Mouse (Mus musculus) MEL (cell line): ENCODE results near the gene Ubl3. TPM values are rescaled to one million over a fixed set of nuclear protein-coding genes. Genes with fewer than 3 reads are reported as not detected.

Experiments
- DNase-seq: peaks from one replicate; pipeline ENCODE4 v3.0.0; 2011; ENCODE audit warnings: low read depth, low spot score
- H3K27ac ChIP-seq: 2 replicates; pipeline ENCODE4 v1.5.1; 2012; ENCODE audit warnings: low read depth, mild to moderate bottlenecking, control low read depth, low read length, moderate library complexity; ENCODE audit not compliant: control insufficient read depth
- H3K27me3 ChIP-seq, 2 experiments: fragments of 150-350 bp in 1 of 2; sonication (generic) in 1 of 2; 2 replicates each; pipeline ENCODE4 v1.6.1; 2012; ENCODE audit warnings: low read length in 2 of 2, mild to moderate bottlenecking in 2 of 2, improper control_type of control experiment in 1 of 2, moderate library complexity in 1 of 2; ENCODE audit not compliant: insufficient read depth in 2 of 2, control insufficient read depth in 1 of 2
- H3K36me3 ChIP-seq, 2 experiments: 2 replicates each; pipeline ENCODE4 v1.6.1; 2012 to 2014; ENCODE audit warnings: low read length in 2 of 2, improper control_type of control experiment in 1 of 2, inconsistent platforms in 1 of 2, mild to moderate bottlenecking in 1 of 2; ENCODE audit not compliant: insufficient read depth in 2 of 2, control insufficient read depth in 1 of 2
- H3K4me1 ChIP-seq, 2 experiments: fragments of 150-350 bp in 1 of 2; sonication (generic) in 1 of 2; 2 replicates each; pipeline ENCODE4 v1.6.1; 2012; ENCODE audit warnings: low read length in 2 of 2, improper control_type of control experiment in 1 of 2, mild to moderate bottlenecking in 1 of 2; ENCODE audit not compliant: insufficient read depth in 2 of 2, control insufficient read depth in 1 of 2
- H3K4me3 ChIP-seq, 2 experiments: fragments of 150-350 bp in 1 of 2; sonication (generic) in 1 of 2; 2 replicates each; pipeline ENCODE4 v1.5.1; 2012; ENCODE audit warnings: low read depth in 2 of 2, low read length in 2 of 2, mild to moderate bottlenecking in 2 of 2, moderate library complexity in 2 of 2, control low read depth in 1 of 2, improper control_type of control experiment in 1 of 2; ENCODE audit not compliant: control insufficient read depth in 1 of 2, insufficient read depth in 1 of 2
- H3K79me2 ChIP-seq: 2 replicates; pipeline ENCODE4 v1.6.1; 2012; ENCODE audit warnings: mild to moderate bottlenecking, low read length, moderate library complexity; ENCODE audit not compliant: control insufficient read depth, poor library complexity, insufficient read depth
- H3K9ac ChIP-seq: 2 replicates; pipeline ENCODE4 v1.6.1; 2012; ENCODE audit warnings: low read depth, mild to moderate bottlenecking, control low read depth, low read length, moderate library complexity; ENCODE audit not compliant: control insufficient read depth, poor library complexity, severe bottlenecking
- H3K9me3 ChIP-seq: fragments of 150-350 bp; sonication (generic); replicated peaks from 2 replicates; pipeline ENCODE4 v1.6.1; 2012; ENCODE audit warnings: mild to moderate bottlenecking, low read length, improper control_type of control experiment, moderate library complexity; ENCODE audit not compliant: insufficient read depth
- CTCF ChIP-seq, 3 experiments: IDR thresholded peaks in 2 of 3; conservative IDR thresholded peaks in 1 of 3; 2 replicates each; pipeline ENCODE4 v1.5.1; 2011 to 2012; ENCODE audit warnings: low read length in 3 of 3, low read depth in 2 of 3, mild to moderate bottlenecking in 2 of 3, improper control_type of control experiment in 1 of 3, inconsistent platforms in 1 of 3, mixed read lengths in 1 of 3, moderate library complexity in 1 of 3; ENCODE audit not compliant: control insufficient read depth in 1 of 3, insufficient read depth in 1 of 3, poor library complexity in 1 of 3, severe bottlenecking in 1 of 3
- E2F4 ChIP-seq: IDR thresholded peaks from 2 replicates; pipeline ENCODE4 v1.6.1; 2011; ENCODE audit warnings: low read depth, low read length, improper control_type of control experiment, borderline replicate concordance
- ELF1 ChIP-seq: IDR thresholded peaks from 2 replicates; pipeline ENCODE4 v1.6.1; 2014; ENCODE audit warnings: low read depth, mild to moderate bottlenecking, inconsistent platforms, low read length, improper control_type of control experiment, moderate library complexity
- EP300 ChIP-seq, 2 experiments: IDR thresholded peaks; 2 replicates each; pipeline ENCODE4 v1.6.1; 2011; ENCODE audit warnings: improper control_type of control experiment in 2 of 2, low read length in 2 of 2, low read depth in 1 of 2, mild to moderate bottlenecking in 1 of 2
- ETS1 ChIP-seq: IDR thresholded peaks from 2 replicates; pipeline ENCODE4 v1.6.1; 2012; ENCODE audit warnings: low read depth, mild to moderate bottlenecking, inconsistent platforms, low read length, improper control_type of control experiment, moderate library complexity
- GABPA ChIP-seq: IDR thresholded peaks from 2 replicates; pipeline ENCODE4 v1.6.1; 2012; ENCODE audit warnings: low read depth, mild to moderate bottlenecking, inconsistent platforms, low read length, improper control_type of control experiment, moderate library complexity
- GATA1 ChIP-seq: IDR thresholded peaks from 2 replicates; pipeline ENCODE4 v1.6.1; 2011; ENCODE audit warnings: low read depth, low read length, improper control_type of control experiment
- HCFC1 ChIP-seq: IDR thresholded peaks from 2 replicates; pipeline ENCODE4 v1.6.1; 2012; ENCODE audit warnings: low read depth, mild to moderate bottlenecking, inconsistent platforms, low read length, improper control_type of control experiment, moderate library complexity
- JUND ChIP-seq: IDR thresholded peaks from 2 replicates; pipeline ENCODE4 v1.6.1; 2011; ENCODE audit warnings: low read depth, mild to moderate bottlenecking, improper control_type of control experiment, low read length
- MAFK ChIP-seq: IDR thresholded peaks from 2 replicates; pipeline ENCODE4 v1.6.1; 2011; ENCODE audit warnings: low read depth, mild to moderate bottlenecking, low read length, improper control_type of control experiment, borderline replicate concordance
- MAX ChIP-seq: IDR thresholded peaks from 2 replicates; pipeline ENCODE4 v1.6.1; 2011; ENCODE audit warnings: low read length, improper control_type of control experiment
- MAZ ChIP-seq: IDR thresholded peaks from 2 replicates; pipeline ENCODE4 v1.6.1; 2012; ENCODE audit warnings: low read depth, mild to moderate bottlenecking, inconsistent platforms, low read length, improper control_type of control experiment
- POLR2A ChIP-seq, 2 experiments: IDR thresholded peaks; 2 replicates each; pipeline ENCODE4 v1.6.1; 2011 to 2012; ENCODE audit warnings: low read length in 2 of 2, mild to moderate bottlenecking in 2 of 2, control low read depth in 1 of 2, improper control_type of control experiment in 1 of 2, low read depth in 1 of 2, moderate library complexity in 1 of 2; ENCODE audit not compliant: control insufficient read depth in 1 of 2, insufficient read depth in 1 of 2, poor library complexity in 1 of 2
- RAD21 ChIP-seq: IDR thresholded peaks from 2 replicates; pipeline ENCODE4 v1.6.1; 2011; ENCODE audit warnings: mild to moderate bottlenecking, low read depth, low read length, improper control_type of control experiment
- RCOR1 ChIP-seq: IDR thresholded peaks from 2 replicates; pipeline ENCODE4 v1.6.1; 2012; ENCODE audit warnings: low read depth, mild to moderate bottlenecking, inconsistent platforms, low read length, improper control_type of control experiment
- SIN3A ChIP-seq: IDR thresholded peaks from 2 replicates; pipeline ENCODE4 v1.6.1; 2012; ENCODE audit warnings: low read length, improper control_type of control experiment, inconsistent platforms
- SMC3 ChIP-seq: IDR thresholded peaks from 2 replicates; pipeline ENCODE4 v1.6.1; 2011; ENCODE audit warnings: low read depth, low read length, improper control_type of control experiment
- TBP ChIP-seq: IDR thresholded peaks from 2 replicates; pipeline ENCODE4 v1.8.0; 2011; ENCODE audit warnings: low read depth, low read length, improper control_type of control experiment
- TCF12 ChIP-seq: IDR thresholded peaks from 2 replicates; pipeline ENCODE4 v1.6.1; 2014; ENCODE audit warnings: low read depth, mild to moderate bottlenecking, inconsistent platforms, low read length, improper control_type of control experiment, moderate library complexity
- USF1 ChIP-seq: IDR thresholded peaks from 2 replicates; pipeline ENCODE4 v1.6.1; 2014; ENCODE audit warnings: low read depth, mild to moderate bottlenecking, inconsistent platforms, low read length, improper control_type of control experiment, moderate library complexity
- ZC3H11A ChIP-seq: IDR thresholded peaks from 2 replicates; pipeline ENCODE4 v1.6.1; 2012; ENCODE audit warnings: low read depth, mild to moderate bottlenecking, inconsistent platforms, low read length, improper control_type of control experiment
- ZNF384 ChIP-seq: IDR thresholded peaks from 2 replicates; pipeline ENCODE4 v1.6.1; 2012; ENCODE audit warnings: low read depth, mild to moderate bottlenecking, inconsistent platforms, low read length, improper control_type of control experiment
- polyA plus RNA-seq, 2 experiments: library from polyadenylated mRNA; stranded (reverse) in 1 of 2; unstranded in 1 of 2; fragments of >175 nt in 1 of 2; fragments of >200 nt in 1 of 2; gene quantifications; 2 replicates each; pipeline versions ENCODE4 v1.2.1 to v1.2.4; 2012; ENCODE audit warnings: low replicate concordance in 2 of 2, low read depth in 1 of 2; ENCODE audit not compliant: insufficient read length in 2 of 2, insufficient read depth in 1 of 2, missing spikeins in 1 of 2
- total RNA-seq: library from RNA; depleted of rRNA; stranded (reverse); fragments of 300-350 nt; gene quantifications from 2 replicates; pipeline ENCODE4 v1.2.3, GENCODE M21; 2012

Ubl3 gene
- total and polyA plus RNA-seq, 3 experiments: 41.0 to 59.0 TPM; not detected in 1

DNA sequence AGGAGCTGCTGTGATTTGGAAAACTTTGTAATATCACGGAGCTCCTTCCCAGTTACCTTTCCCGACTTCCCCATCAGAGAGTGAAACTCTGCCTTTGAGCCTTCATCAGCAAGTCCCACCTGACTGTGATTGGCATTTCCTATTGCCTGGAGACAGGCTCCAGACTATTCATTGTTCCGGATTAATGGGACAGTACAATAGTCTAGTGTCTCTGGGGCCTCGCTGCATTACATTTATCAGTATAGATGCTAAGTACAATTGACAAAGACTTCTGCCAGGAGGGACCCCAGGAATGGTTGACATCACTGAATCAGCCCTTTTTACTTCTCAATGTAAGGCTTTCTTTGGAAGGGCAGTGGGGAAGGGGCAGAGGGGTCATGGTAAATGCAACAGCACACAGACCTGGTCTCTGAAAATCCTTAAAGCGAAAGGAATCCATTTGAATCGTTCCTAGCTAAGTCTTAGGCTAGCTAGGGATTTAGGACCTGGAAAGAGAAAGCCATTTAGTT, 35.6 kb upstream of the Ubl3 start:
- H3K27me3 ChIP-seq: peaks cover 0 to 1% of the 10 kb centered on the region in 2 experiments; a peak in 1 of 4 replicates

DNA sequence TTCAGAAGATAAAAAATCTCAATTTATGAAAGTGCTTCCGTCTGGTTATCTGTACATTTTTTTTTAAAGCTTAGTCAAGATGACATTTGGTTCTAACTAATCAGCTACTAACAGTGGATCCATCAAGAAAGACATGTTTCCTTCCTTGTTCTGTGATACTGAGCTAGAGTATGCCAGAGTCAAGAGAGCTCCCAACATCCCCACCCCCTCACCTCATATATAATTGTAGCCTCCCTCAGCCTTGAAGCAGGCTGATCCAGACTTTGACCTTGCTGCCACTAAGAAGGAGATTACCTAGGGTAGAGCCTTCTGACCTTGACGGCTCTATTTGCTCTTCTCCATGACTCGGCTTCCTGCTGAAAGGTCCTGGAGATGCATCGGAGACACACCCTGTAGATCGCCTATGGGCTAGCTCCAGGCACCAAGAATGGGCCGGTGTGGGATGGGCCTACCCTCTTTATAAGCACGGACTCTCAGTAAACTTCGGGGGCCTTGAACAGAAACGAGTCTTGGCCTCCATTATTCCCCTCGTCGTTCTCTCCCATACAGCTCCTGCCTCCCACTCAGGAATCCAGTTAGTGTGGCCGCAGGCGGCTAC, 27.9 kb upstream of the Ubl3 start:
- peaks cover 0 to 1% of the 10 kb centered on the region in 2 experiments; a peak in 1 of 4 replicates for H3K27me3 ChIP-seq
- peaks cover 0 to under 1% of the 10 kb centered on the region in 2 experiments; a peak in 1 of 4 replicates for H3K4me1 ChIP-seq
- no peak overlapping the region for H3K9ac ChIP-seq
- H3K36me3 ChIP-seq: no peaks in the 10 kb centered on the region
- no peak overlapping the region for H3K27ac ChIP-seq
- TF ChIP-seq E2F4: no peak
- TF ChIP-seq JUND: no peak
- no peak for TF ChIP-seq MAFK
- TF ChIP-seq ELF1: no peak
- TF ChIP-seq EP300 (IDR thresholded peaks at IDR 0.05; ENCODE audit: low read depth in 1 of 2, low read length in 2 of 2): no peak
- no peak for TF ChIP-seq TBP
- no peak for TF ChIP-seq TCF12
- no peak for TF ChIP-seq MAZ
- TF ChIP-seq POLR2A (IDR thresholded peaks at IDR 0.05; ENCODE audit: control insufficient read depth in 1 of 2, insufficient read depth in 1 of 2, low read depth in 1 of 2, low read length in 2 of 2, poor library complexity in 1 of 2): no peak
- no peak for TF ChIP-seq USF1
- TF ChIP-seq GABPA: no peak
- TF ChIP-seq ZNF384: no peak
- no peak for TF ChIP-seq GATA1
- TF ChIP-seq ETS1: no peak
- TF ChIP-seq SIN3A: no peak
- no peak for TF ChIP-seq MAX
- TF ChIP-seq HCFC1: no peak
- no peak for TF ChIP-seq RCOR1
- TF ChIP-seq RAD21: no peak
- TF ChIP-seq CTCF (IDR thresholded peaks at IDR 0.05 in 2 of 3, conservative IDR thresholded peaks at IDR 0.05 in 1 of 3; ENCODE audit: control insufficient read depth in 1 of 3, insufficient read depth in 1 of 3, low read depth in 2 of 3, low read length in 3 of 3, poor library complexity in 1 of 3, severe bottlenecking in 1 of 3): no peak
- H3K9me3 ChIP-seq: no peaks in the 10 kb centered on the region
- DNase-seq: no peak
- no peak overlapping the region for H3K4me3 ChIP-seq
- H3K79me2 ChIP-seq: no peaks in the 10 kb centered on the region

More for the DNA sequence above, 35.6 kb upstream of the Ubl3 start:
- Histone ChIP-seq H3K27ac (no peak overlapping the region), H3K4me3 (no peak overlapping the region), H3K9ac (no peak overlapping the region), H3K4me1 (no peaks in the 10 kb centered on the region), H3K36me3 (no peaks in the 10 kb centered on the region), H3K79me2 (no peaks in the 10 kb centered on the region), H3K9me3 (no peaks in the 10 kb centered on the region)
- no peak for DNase-seq
- TF ChIP-seq RCOR1 (no peak), POLR2A (IDR thresholded peaks at IDR 0.05; ENCODE audit: control insufficient read depth in 1 of 2, insufficient read depth in 1 of 2, low read depth in 1 of 2, low read length in 2 of 2, poor library complexity in 1 of 2) (no peak), USF1 (no peak), EP300 (IDR thresholded peaks at IDR 0.05; ENCODE audit: low read depth in 1 of 2, low read length in 2 of 2) (no peak), SMC3 (no peak), ZC3H11A (no peak)
